Mouse (Mus musculus) MEL (cell line): ENCODE measurements around the gene BC024978. TPM values are rescaled to one million over a fixed set of nuclear protein-coding genes. Genes with fewer than 3 reads are reported as not detected.

ENCODE experiments used
- DNase-seq: peaks from one replicate; pipeline ENCODE4 v3.0.0; 2011; ENCODE audit warnings: low read depth, low spot score
- H3K27ac ChIP-seq: 2 replicates; pipeline ENCODE4 v1.5.1; 2012; ENCODE audit warnings: low read depth, mild to moderate bottlenecking, control low read depth, low read length, moderate library complexity; ENCODE audit not compliant: control insufficient read depth
- H3K27me3 ChIP-seq, 2 experiments: fragments of 150-350 bp in 1 of 2; sonication (generic) in 1 of 2; 2 replicates each; pipeline ENCODE4 v1.6.1; 2012; ENCODE audit warnings: low read length in 2 of 2, mild to moderate bottlenecking in 2 of 2, improper control_type of control experiment in 1 of 2, moderate library complexity in 1 of 2; ENCODE audit not compliant: insufficient read depth in 2 of 2, control insufficient read depth in 1 of 2
- H3K36me3 ChIP-seq, 2 experiments: 2 replicates each; pipeline ENCODE4 v1.6.1; 2012 to 2014; ENCODE audit warnings: low read length in 2 of 2, improper control_type of control experiment in 1 of 2, inconsistent platforms in 1 of 2, mild to moderate bottlenecking in 1 of 2; ENCODE audit not compliant: insufficient read depth in 2 of 2, control insufficient read depth in 1 of 2
- H3K4me1 ChIP-seq, 2 experiments: fragments of 150-350 bp in 1 of 2; sonication (generic) in 1 of 2; 2 replicates each; pipeline ENCODE4 v1.6.1; 2012; ENCODE audit warnings: low read length in 2 of 2, improper control_type of control experiment in 1 of 2, mild to moderate bottlenecking in 1 of 2; ENCODE audit not compliant: insufficient read depth in 2 of 2, control insufficient read depth in 1 of 2
- H3K4me3 ChIP-seq, 2 experiments: fragments of 150-350 bp in 1 of 2; sonication (generic) in 1 of 2; 2 replicates each; pipeline ENCODE4 v1.5.1; 2012; ENCODE audit warnings: low read depth in 2 of 2, low read length in 2 of 2, mild to moderate bottlenecking in 2 of 2, moderate library complexity in 2 of 2, control low read depth in 1 of 2, improper control_type of control experiment in 1 of 2; ENCODE audit not compliant: control insufficient read depth in 1 of 2, insufficient read depth in 1 of 2
- H3K79me2 ChIP-seq: 2 replicates; pipeline ENCODE4 v1.6.1; 2012; ENCODE audit warnings: mild to moderate bottlenecking, low read length, moderate library complexity; ENCODE audit not compliant: control insufficient read depth, poor library complexity, insufficient read depth
- H3K9ac ChIP-seq: 2 replicates; pipeline ENCODE4 v1.6.1; 2012; ENCODE audit warnings: low read depth, mild to moderate bottlenecking, control low read depth, low read length, moderate library complexity; ENCODE audit not compliant: control insufficient read depth, poor library complexity, severe bottlenecking
- H3K9me3 ChIP-seq: fragments of 150-350 bp; sonication (generic); replicated peaks from 2 replicates; pipeline ENCODE4 v1.6.1; 2012; ENCODE audit warnings: mild to moderate bottlenecking, low read length, improper control_type of control experiment, moderate library complexity; ENCODE audit not compliant: insufficient read depth
- BHLHE40 ChIP-seq: IDR thresholded peaks from 2 replicates; pipeline ENCODE4 v1.6.1; 2012; ENCODE audit warnings: low read depth, mild to moderate bottlenecking, inconsistent platforms, low read length, improper control_type of control experiment, borderline replicate concordance
- CHD1 ChIP-seq: IDR thresholded peaks from 2 replicates; pipeline ENCODE4 v1.6.1; 2012; ENCODE audit warnings: low read depth, mild to moderate bottlenecking, inconsistent platforms, low read length, improper control_type of control experiment
- CTCF ChIP-seq, 3 experiments: IDR thresholded peaks in 2 of 3; conservative IDR thresholded peaks in 1 of 3; 2 replicates each; pipeline ENCODE4 v1.5.1; 2011 to 2012; ENCODE audit warnings: low read length in 3 of 3, low read depth in 2 of 3, mild to moderate bottlenecking in 2 of 3, improper control_type of control experiment in 1 of 3, inconsistent platforms in 1 of 3, mixed read lengths in 1 of 3, moderate library complexity in 1 of 3; ENCODE audit not compliant: control insufficient read depth in 1 of 3, insufficient read depth in 1 of 3, poor library complexity in 1 of 3, severe bottlenecking in 1 of 3
- E2F4 ChIP-seq: IDR thresholded peaks from 2 replicates; pipeline ENCODE4 v1.6.1; 2011; ENCODE audit warnings: low read depth, low read length, improper control_type of control experiment, borderline replicate concordance
- EP300 ChIP-seq, 2 experiments: IDR thresholded peaks; 2 replicates each; pipeline ENCODE4 v1.6.1; 2011; ENCODE audit warnings: improper control_type of control experiment in 2 of 2, low read length in 2 of 2, low read depth in 1 of 2, mild to moderate bottlenecking in 1 of 2
- ETS1 ChIP-seq: IDR thresholded peaks from 2 replicates; pipeline ENCODE4 v1.6.1; 2012; ENCODE audit warnings: low read depth, mild to moderate bottlenecking, inconsistent platforms, low read length, improper control_type of control experiment, moderate library complexity
- GABPA ChIP-seq: IDR thresholded peaks from 2 replicates; pipeline ENCODE4 v1.6.1; 2012; ENCODE audit warnings: low read depth, mild to moderate bottlenecking, inconsistent platforms, low read length, improper control_type of control experiment, moderate library complexity
- GATA1 ChIP-seq: IDR thresholded peaks from 2 replicates; pipeline ENCODE4 v1.6.1; 2011; ENCODE audit warnings: low read depth, low read length, improper control_type of control experiment
- HCFC1 ChIP-seq: IDR thresholded peaks from 2 replicates; pipeline ENCODE4 v1.6.1; 2012; ENCODE audit warnings: low read depth, mild to moderate bottlenecking, inconsistent platforms, low read length, improper control_type of control experiment, moderate library complexity
- JUND ChIP-seq: IDR thresholded peaks from 2 replicates; pipeline ENCODE4 v1.6.1; 2011; ENCODE audit warnings: low read depth, mild to moderate bottlenecking, improper control_type of control experiment, low read length
- KAT2A ChIP-seq: conservative IDR thresholded peaks from 2 replicates; pipeline ENCODE4 v1.6.1; 2012; ENCODE audit warnings: low read depth, low read length, improper control_type of control experiment, inconsistent platforms
- MAX ChIP-seq: IDR thresholded peaks from 2 replicates; pipeline ENCODE4 v1.6.1; 2011; ENCODE audit warnings: low read length, improper control_type of control experiment
- MEF2A ChIP-seq: IDR thresholded peaks from 2 replicates; pipeline ENCODE4 v1.6.1; 2014; ENCODE audit warnings: low read depth, mild to moderate bottlenecking, inconsistent platforms, low read length, improper control_type of control experiment; ENCODE audit not compliant: poor library complexity, insufficient replicate concordance, severe bottlenecking; ENCODE audit errors: extremely low read depth
- MXI1 ChIP-seq: IDR thresholded peaks from 2 replicates; pipeline ENCODE4 v1.6.1; 2011; ENCODE audit warnings: mild to moderate bottlenecking, low read depth, low read length, improper control_type of control experiment
- MYB ChIP-seq: IDR thresholded peaks from 2 replicates; pipeline ENCODE4 v1.6.1; 2011; ENCODE audit warnings: mild to moderate bottlenecking, low read depth, low read length, improper control_type of control experiment
- NELFE ChIP-seq: IDR thresholded peaks from 2 replicates; pipeline ENCODE4 v1.6.1; 2011; ENCODE audit warnings: low read depth, low read length, improper control_type of control experiment
- NRF1 ChIP-seq: IDR thresholded peaks from 2 replicates; pipeline ENCODE4 v1.6.1; 2014; ENCODE audit warnings: low read depth, mild to moderate bottlenecking, inconsistent platforms, low read length, improper control_type of control experiment, moderate library complexity; ENCODE audit not compliant: poor library complexity, insufficient read depth, severe bottlenecking
- POLR2A ChIP-seq, 2 experiments: IDR thresholded peaks; 2 replicates each; pipeline ENCODE4 v1.6.1; 2011 to 2012; ENCODE audit warnings: low read length in 2 of 2, mild to moderate bottlenecking in 2 of 2, control low read depth in 1 of 2, improper control_type of control experiment in 1 of 2, low read depth in 1 of 2, moderate library complexity in 1 of 2; ENCODE audit not compliant: control insufficient read depth in 1 of 2, insufficient read depth in 1 of 2, poor library complexity in 1 of 2
- POLR2AphosphoS2 ChIP-seq: IDR thresholded peaks from 2 replicates; pipeline ENCODE4 v1.6.1; 2011; ENCODE audit warnings: low read length, improper control_type of control experiment
- RCOR1 ChIP-seq: IDR thresholded peaks from 2 replicates; pipeline ENCODE4 v1.6.1; 2012; ENCODE audit warnings: low read depth, mild to moderate bottlenecking, inconsistent platforms, low read length, improper control_type of control experiment
- SIN3A ChIP-seq: IDR thresholded peaks from 2 replicates; pipeline ENCODE4 v1.6.1; 2012; ENCODE audit warnings: low read length, improper control_type of control experiment, inconsistent platforms
- SMC3 ChIP-seq: IDR thresholded peaks from 2 replicates; pipeline ENCODE4 v1.6.1; 2011; ENCODE audit warnings: low read depth, low read length, improper control_type of control experiment
- TAL1 ChIP-seq: IDR thresholded peaks from 2 replicates; pipeline ENCODE4 v1.6.1; 2012; ENCODE audit warnings: mild to moderate bottlenecking, inconsistent platforms, low read length, moderate library complexity, mixed read lengths
- TBP ChIP-seq: IDR thresholded peaks from 2 replicates; pipeline ENCODE4 v1.8.0; 2011; ENCODE audit warnings: low read depth, low read length, improper control_type of control experiment
- TCF12 ChIP-seq: IDR thresholded peaks from 2 replicates; pipeline ENCODE4 v1.6.1; 2014; ENCODE audit warnings: low read depth, mild to moderate bottlenecking, inconsistent platforms, low read length, improper control_type of control experiment, moderate library complexity
- USF1 ChIP-seq: IDR thresholded peaks from 2 replicates; pipeline ENCODE4 v1.6.1; 2014; ENCODE audit warnings: low read depth, mild to moderate bottlenecking, inconsistent platforms, low read length, improper control_type of control experiment, moderate library complexity
- ZC3H11A ChIP-seq: IDR thresholded peaks from 2 replicates; pipeline ENCODE4 v1.6.1; 2012; ENCODE audit warnings: low read depth, mild to moderate bottlenecking, inconsistent platforms, low read length, improper control_type of control experiment
- ZKSCAN1 ChIP-seq: IDR thresholded peaks from 2 replicates; pipeline ENCODE4 v1.6.1; 2012; ENCODE audit warnings: low read depth, mild to moderate bottlenecking, inconsistent platforms, low read length, improper control_type of control experiment, moderate library complexity
- ZMIZ1 ChIP-seq: IDR thresholded peaks from 2 replicates; pipeline ENCODE4 v1.6.1; 2012; ENCODE audit warnings: low read depth, mild to moderate bottlenecking, inconsistent platforms, low read length, improper control_type of control experiment, moderate library complexity
- ZNF384 ChIP-seq: IDR thresholded peaks from 2 replicates; pipeline ENCODE4 v1.6.1; 2012; ENCODE audit warnings: low read depth, mild to moderate bottlenecking, inconsistent platforms, low read length, improper control_type of control experiment
- polyA plus RNA-seq, 2 experiments: library from polyadenylated mRNA; stranded (reverse) in 1 of 2; unstranded in 1 of 2; fragments of >175 nt in 1 of 2; fragments of >200 nt in 1 of 2; gene quantifications; 2 replicates each; pipeline versions ENCODE4 v1.2.1 to v1.2.4; 2012; ENCODE audit warnings: low replicate concordance in 2 of 2, low read depth in 1 of 2; ENCODE audit not compliant: insufficient read length in 2 of 2, insufficient read depth in 1 of 2, missing spikeins in 1 of 2
- total RNA-seq: library from RNA; depleted of rRNA; stranded (reverse); fragments of 300-350 nt; gene quantifications from 2 replicates; pipeline ENCODE4 v1.2.3, GENCODE M21; 2012

Gene BC024978
- total and polyA plus RNA-seq, 3 experiments, result 2.1 to 7.1 TPM; not detected in 1

DNA sequence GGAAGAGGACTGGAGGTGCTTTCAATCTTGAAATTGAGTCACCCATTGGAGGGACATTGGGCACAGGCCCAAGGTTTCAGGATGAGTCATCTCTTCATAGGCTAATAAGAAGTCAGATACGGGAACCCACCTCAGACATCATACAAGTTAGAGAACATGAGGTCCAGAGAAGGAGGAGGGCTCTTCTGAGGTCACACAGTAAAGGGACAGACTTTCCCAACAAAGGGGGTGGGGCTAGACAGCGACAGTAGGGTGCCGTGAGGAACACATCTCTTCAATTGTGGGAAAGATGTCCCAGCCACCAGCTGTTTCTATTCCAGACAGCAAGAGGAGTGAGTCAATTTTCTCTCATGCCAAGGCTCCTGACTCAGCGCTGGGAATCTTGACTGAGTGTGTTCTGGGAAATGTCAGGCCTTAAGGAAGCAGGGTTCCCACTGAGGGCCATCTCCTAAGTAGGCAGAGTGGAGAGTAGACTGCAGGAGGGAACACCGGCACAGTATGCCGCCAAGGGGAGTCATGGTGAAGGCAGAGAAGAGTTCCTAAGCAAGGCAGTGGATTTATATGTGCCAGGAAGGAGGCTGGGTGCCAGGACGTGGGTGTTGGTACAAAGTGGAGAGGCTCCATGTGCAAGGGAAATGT lies 36.2 kb downstream of the BC024978 start:
- Histone ChIP-seq H3K9me3 (no peaks in the 10 kb centered on the region), H3K4me1 (peaks cover 6 to 20% of the 10 kb centered on the region in 2 experiments; a peak in 3 of 4 replicates), H3K27ac (no peak overlapping the region; the same call in 1 of the 2 replicates), H3K27me3 (no peaks in the 10 kb centered on the region), H3K79me2 (peaks cover 7% of the 10 kb centered on the region), H3K4me3 (peak overlapping the region; percentile 6 to 21; a peak in 2 of 4 replicates), H3K9ac (peak overlapping the region; percentile 33), H3K36me3 (peaks cover 0 to 8% of the 10 kb centered on the region in 2 experiments; a peak in 2 of 4 replicates)
- DNase-seq, result peak; percentile 80
- TF ChIP-seq ZKSCAN1 (no peak), RCOR1 (no peak), MEF2A (no peak), ZC3H11A (no peak), MAX (0 out of 2 replicates have a peak, but pooled peaks have one; percentile 19), ETS1 (peak; percentile 40; the same call in 1 of the 2 replicates), JUND (peak; percentile 61; the same call in 1 of the 2 replicates)

DNA sequence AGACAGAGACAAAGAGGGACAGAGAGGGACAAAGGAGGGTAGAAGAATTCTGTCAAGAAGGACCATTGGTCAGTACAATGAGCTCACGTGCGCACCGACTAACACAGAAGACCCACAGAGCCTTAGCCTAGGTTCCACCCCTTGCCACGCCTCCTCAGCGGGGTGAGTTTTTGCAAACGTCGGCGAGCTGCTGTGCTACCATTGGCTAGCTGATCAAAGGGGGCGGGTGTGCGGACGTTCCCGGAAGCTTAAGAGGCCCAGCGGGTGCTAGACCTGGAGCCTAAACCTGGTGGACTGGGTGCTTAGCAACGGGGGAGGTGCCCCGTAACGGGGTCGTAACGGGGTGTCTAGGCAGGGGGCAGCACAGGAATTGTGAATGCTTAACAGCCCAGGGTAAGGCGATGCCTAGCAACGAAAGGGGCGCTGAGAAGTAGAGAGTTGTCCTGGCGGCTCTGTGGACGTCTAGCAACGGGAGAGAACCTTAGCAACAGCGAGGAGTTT lies 37.2 kb downstream of the BC024978 start, which contains the start of gene Coq8b:
TSS of gene Coq8b (plus strand) at position 243 of the 501 bp plus-strand sequence.
- Histone ChIP-seq H3K9ac (peak within 1 kb of the TSS; percentile 54), H3K79me2 (peaks cover 2% of the 10 kb centered on the region; the same call in 1 of the 2 replicates), H3K4me1 (peaks cover 6 to 20% of the 10 kb centered on the region in 2 experiments; a peak in 3 of 4 replicates), H3K36me3 (peaks cover 0 to 8% of the 10 kb centered on the region in 2 experiments; a peak in 2 of 4 replicates), H3K27me3 (no peaks in the 10 kb centered on the region), H3K27ac (no peak within 1 kb of the TSS; the same call in 1 of the 2 replicates), H3K4me3 (peak within 1 kb of the TSS; percentile 71 to 95), H3K9me3 (no peaks in the 10 kb centered on the region)
- DNase-seq, result peak; percentile 98
- TF ChIP-seq TCF12 (no peak), CTCF (IDR thresholded peaks at IDR 0.05 in 2 of 3, conservative IDR thresholded peaks at IDR 0.05 in 1 of 3; ENCODE audit: control insufficient read depth in 1 of 3, insufficient read depth in 1 of 3, low read depth in 2 of 3, low read length in 3 of 3, poor library complexity in 1 of 3, severe bottlenecking in 1 of 3) (no peak), TAL1 (no peak), NELFE (peak; percentile 63), ZKSCAN1 (no peak), SMC3 (no peak), KAT2A (no peak), GABPA (no peak), MYB (no peak), TBP (0 out of 2 replicates have a peak, but pooled peaks have one; percentile 25), JUND (no peak), E2F4 (no peak), MXI1 (peak; percentile 95), ZMIZ1 (peak; percentile 64; the same call in 1 of the 2 replicates), GATA1 (no peak), HCFC1 (peak; percentile 75), BHLHE40 (peak; percentile 97), NRF1 (peak; percentile 30; the same call in 1 of the 2 replicates), USF1 (peak; percentile 82), POLR2A (IDR thresholded peaks at IDR 0.05; ENCODE audit: control insufficient read depth in 1 of 2, insufficient read depth in 1 of 2, low read depth in 1 of 2, low read length in 2 of 2, poor library complexity in 1 of 2) (peak; percentile 43 to 70; a peak in 3 of 4 replicates), CHD1 (no peak), POLR2AphosphoS2 (peak; percentile 59; the same call in 1 of the 2 replicates), ZNF384 (no peak), SIN3A (peak; percentile 88), ZC3H11A (no peak), EP300 (IDR thresholded peaks at IDR 0.05; ENCODE audit: low read depth in 1 of 2, low read length in 2 of 2) (no peak)
